Mouse (Mus musculus) cerebellum, adult 2 months (tissue): ENCODE measurements around the gene Atp2a1. TPM values are rescaled to one million over a fixed set of nuclear protein-coding genes. Genes with fewer than 3 reads are reported as not detected.

Experiments
- DNase-seq, 2 experiments: peaks; one replicate each; pipeline ENCODE4 v3.0.0; 2021
- H3K27ac ChIP-seq: fragments of 200-500 bp; 2 replicates; pipeline ENCODE4 v1.5.1; 2012; ENCODE audit warnings: low read length, control low read depth, inconsistent platforms; ENCODE audit not compliant: insufficient read depth
- H3K27me3 ChIP-seq: fragments of 200-500 bp; 2 replicates; pipeline ENCODE4 v1.6.1; 2012; ENCODE audit warnings: inconsistent platforms, mild to moderate bottlenecking, low read length, moderate library complexity; ENCODE audit not compliant: control insufficient read depth, insufficient read depth
- H3K4me1 ChIP-seq: fragments of 200-500 bp; 2 replicates; pipeline ENCODE4 v1.6.1; 2011; ENCODE audit warnings: low read length; ENCODE audit not compliant: control insufficient read depth, insufficient read depth
- H3K4me3 ChIP-seq: fragments of 200-500 bp; replicated peaks from 2 replicates; pipeline ENCODE3; 2011; ENCODE audit warnings: mild to moderate bottlenecking, low read depth, low read length, control low read depth; ENCODE audit not compliant: insufficient read depth
- CTCF ChIP-seq: fragments of 200-500 bp; IDR thresholded peaks from 2 replicates; pipeline ENCODE4 v1.5.1; 2011; ENCODE audit warnings: low read depth, mild to moderate bottlenecking, control low read depth, low read length, moderate library complexity, borderline replicate concordance; ENCODE audit not compliant: insufficient read depth
- POLR2A ChIP-seq: fragments of 200-500 bp; IDR thresholded peaks from 2 replicates; pipeline ENCODE4 v1.6.1; 2011; ENCODE audit warnings: low read length, control low read depth, borderline replicate concordance; ENCODE audit not compliant: insufficient read depth
- WGBS: fragments of 180-500 bp; shearing (Covaris S2); methylation state at CpG from one replicate; pipeline ENCODE4 v1.1.7; 2018; 5-methylcytosine and 5-hydroxymethylcytosine counted together
- polyA plus RNA-seq: library from polyadenylated mRNA; depleted of rRNA; stranded (reverse); fragments of >200 nt; gene quantifications from 2 replicates; pipeline ENCODE4 v1.2.3, GENCODE M21; 2012

The Atp2a1 gene
- polyA plus RNA-seq, 1 experiment, result 0.46 TPM

GRCm38 (mm10) chr7:126471853-126472252, 8.9 kb upstream of the Atp2a1 start:
- DNase-seq, result no peak
- Histone ChIP-seq H3K4me1 (no peaks in the 10 kb centered on the region; the same call in none of the 2 replicates), H3K4me3 (no peak overlapping the region), H3K27ac (no peak overlapping the region), H3K27me3 (no peaks in the 10 kb centered on the region)
- WGBS, result 90% methylated on average over 4 of the region's 4 CpGs
- TF ChIP-seq CTCF (no peak), POLR2A (no peak)

GRCm38 (mm10) chr7:126471361-126471760, 8.5 kb upstream of the Atp2a1 start:
- DNase-seq, result no peak
- Histone ChIP-seq H3K27ac (no peak overlapping the region), H3K4me3 (no peak overlapping the region), H3K27me3 (no peaks in the 10 kb centered on the region), H3K4me1 (no peaks in the 10 kb centered on the region; the same call in none of the 2 replicates)
- 94% methylated on average over 5 of the region's 5 CpGs for WGBS
- no peak for TF ChIP-seq CTCF
- TF ChIP-seq POLR2A, result no peak

GRCm38 (mm10) chr7:126470077-126470476, 7.2 kb upstream of the Atp2a1 start:
- no peaks in the 10 kb centered on the region; the same call in 1 of the 2 replicates for H3K4me1 ChIP-seq
- DNase-seq, result no peak
- WGBS, result 85% methylated on average over 6 of the region's 6 CpGs
- no peak overlapping the region for H3K27ac ChIP-seq
- TF ChIP-seq POLR2A, result no peak
- no peak for TF ChIP-seq CTCF
- H3K4me3 ChIP-seq, result no peak overlapping the region
- H3K27me3 ChIP-seq, result no peaks in the 10 kb centered on the region

GRCm38 (mm10) chr7:126467834-126468627, 5.1 kb upstream of the Atp2a1 start:
- no peak for TF ChIP-seq POLR2A
- 87% methylated on average over 18 of the region's 18 CpGs for WGBS
- H3K27ac ChIP-seq, result no peak overlapping the region

GRCm38 (mm10) chr7:126467271-126467670, 4.4 kb upstream of the Atp2a1 start:
- TF ChIP-seq POLR2A, result no peak
- peak; percentile 49 for TF ChIP-seq CTCF
- 54% methylated on average over 5 of the region's 5 CpGs for WGBS
- no peaks in the 10 kb centered on the region; the same call in 1 of the 2 replicates for H3K4me1 ChIP-seq
- DNase-seq, result peak in 1 of 2 experiments; percentile 35
- H3K27me3 ChIP-seq, result no peaks in the 10 kb centered on the region; the same call in 1 of the 2 replicates
- no peak overlapping the region for H3K4me3 ChIP-seq
- no peak overlapping the region for H3K27ac ChIP-seq

More at GRCm38 (mm10) chr7:126467834-126468627, 5.1 kb upstream of the Atp2a1 start:
- Histone ChIP-seq H3K27me3 (no peaks in the 10 kb centered on the region; the same call in 1 of the 2 replicates), H3K4me1 (no peaks in the 10 kb centered on the region; the same call in 1 of the 2 replicates), H3K4me3 (no peak overlapping the region)
- no peak for DNase-seq

- TF ChIP-seq CTCF (no peak), POLR2A (no peak)
- Histone ChIP-seq H3K27me3 (no peaks in the 10 kb centered on the region; the same call in 1 of the 2 replicates), H3K4me3 (no peak overlapping the region), H3K27ac (no peak overlapping the region), H3K4me1 (no peaks in the 10 kb centered on the region; the same call in 1 of the 2 replicates)
- WGBS, result 70% methylated on average over 5 of the region's 5 CpGs
- DNase-seq, result no peak
These were observed 3.8 kb upstream of the Atp2a1 start for GRCm38 (mm10) chr7:126466707-126467106.

- TF ChIP-seq POLR2A (no peak), CTCF (no peak)
- Histone ChIP-seq H3K27me3 (no peaks in the 10 kb centered on the region; the same call in 1 of the 2 replicates), H3K4me1 (no peaks in the 10 kb centered on the region), H3K27ac (no peak overlapping the region), H3K4me3 (no peak overlapping the region)
- no peak for DNase-seq
- 69% methylated on average over 9 of the region's 9 CpGs for WGBS
These were observed 3.2 kb upstream of the Atp2a1 start for GRCm38 (mm10) chr7:126466116-126466515.
